Mouse (Mus musculus) testis, adult 2 months (tissue): ENCODE results near the gene Col18a1. TPM values are rescaled to one million over a fixed set of nuclear protein-coding genes. Genes with fewer than 3 reads are reported as not detected.

Experiments
- H3K27ac ChIP-seq: fragments of 200-500 bp; 2 replicates; pipeline ENCODE4 v1.5.1; 2012; ENCODE audit warnings: low read depth, low read length; ENCODE audit not compliant: control insufficient read depth, insufficient read depth
- H3K27me3 ChIP-seq: fragments of 200-500 bp; 2 replicates; pipeline ENCODE4 v1.6.1; 2012; ENCODE audit warnings: mild to moderate bottlenecking, low read length, moderate library complexity; ENCODE audit not compliant: control insufficient read depth, insufficient read depth
- H3K36me3 ChIP-seq: fragments of 200-500 bp; 2 replicates; pipeline ENCODE4 v1.6.1; 2012; ENCODE audit warnings: mild to moderate bottlenecking, low read length; ENCODE audit not compliant: control insufficient read depth, insufficient read depth
- H3K4me1 ChIP-seq: fragments of 200-500 bp; 2 replicates; pipeline ENCODE4 v1.6.1; 2012; ENCODE audit warnings: low read length; ENCODE audit not compliant: control insufficient read depth, insufficient read depth
- H3K4me3 ChIP-seq: fragments of 200-500 bp; 2 replicates; pipeline ENCODE4 v1.5.1; 2012; ENCODE audit warnings: low read depth, mild to moderate bottlenecking, low read length, moderate library complexity, mixed read lengths; ENCODE audit not compliant: control insufficient read depth
- CTCF ChIP-seq: fragments of 200-500 bp; IDR thresholded peaks from 2 replicates; pipeline ENCODE4 v1.5.1; 2012; ENCODE audit warnings: low read depth, mild to moderate bottlenecking, inconsistent platforms, low read length, moderate library complexity; ENCODE audit not compliant: control insufficient read depth, insufficient read depth, insufficient replicate concordance
- POLR2A ChIP-seq: fragments of 200-500 bp; IDR thresholded peaks from 2 replicates; pipeline ENCODE4 v1.6.1; 2012; ENCODE audit warnings: low read depth, mild to moderate bottlenecking, inconsistent platforms, low read length, moderate library complexity; ENCODE audit not compliant: control insufficient read depth
- polyA plus RNA-seq: library from polyadenylated mRNA; depleted of rRNA; stranded (reverse); fragments of >200 nt; gene quantifications from 2 replicates; pipeline ENCODE4 v1.2.3, GENCODE M21; 2012

Col18a1 gene
- polyA plus RNA-seq, 1 experiment, result 10.5 TPM

- no peaks in the 10 kb centered on the region; the same call in 1 of the 2 replicates for H3K4me1 ChIP-seq
- H3K27me3 ChIP-seq, result no peaks in the 10 kb centered on the region
- no peak overlapping the region for H3K4me3 ChIP-seq
- H3K36me3 ChIP-seq, result no peaks in the 10 kb centered on the region
- no peak overlapping the region for H3K27ac ChIP-seq
- TF ChIP-seq POLR2A (no peak), CTCF (no peak)
These were observed 104.9 kb downstream of the Col18a1 start for GRCm38 (mm10) chr10:77061426-77061825.

GRCm38 (mm10) chr10:77056768-77057167, 109.6 kb downstream of the Col18a1 start:
- H3K4me3 ChIP-seq, result no peak overlapping the region
- H3K27ac ChIP-seq, result no peak overlapping the region
- H3K27me3 ChIP-seq, result no peaks in the 10 kb centered on the region
- no peaks in the 10 kb centered on the region for H3K36me3 ChIP-seq
- H3K4me1 ChIP-seq, result no peaks in the 10 kb centered on the region
- no peak for TF ChIP-seq POLR2A
- no peak for TF ChIP-seq CTCF

- Histone ChIP-seq H3K27me3 (no peaks in the 10 kb centered on the region), H3K4me3 (no peak overlapping the region), H3K36me3 (no peaks in the 10 kb centered on the region), H3K27ac (no peak overlapping the region), H3K4me1 (no peaks in the 10 kb centered on the region)
- no peak for TF ChIP-seq POLR2A
- no peak for TF ChIP-seq CTCF
These were observed 117.7 kb downstream of the Col18a1 start for GRCm38 (mm10) chr10:77048606-77049005.

GRCm38 (mm10) chr10:77048196-77048595, 118.2 kb downstream of the Col18a1 start:
- TF ChIP-seq POLR2A, result no peak
- TF ChIP-seq CTCF, result no peak
- Histone ChIP-seq H3K27me3 (no peaks in the 10 kb centered on the region), H3K4me3 (no peak overlapping the region), H3K27ac (no peak overlapping the region), H3K36me3 (no peaks in the 10 kb centered on the region), H3K4me1 (no peaks in the 10 kb centered on the region)

GRCm38 (mm10) chr10:77038579-77039174, 127.7 kb downstream of the Col18a1 start:
- no peak for TF ChIP-seq POLR2A
- TF ChIP-seq CTCF, result no peak
- Histone ChIP-seq H3K4me1 (0 out of 2 replicates have a peak, but pooled peaks cover 3% of the 10 kb centered on the region), H3K36me3 (no peaks in the 10 kb centered on the region), H3K27me3 (no peaks in the 10 kb centered on the region), H3K4me3 (no peak overlapping the region), H3K27ac (no peak overlapping the region)

- H3K4me3 ChIP-seq, result no peak overlapping the region
- H3K27me3 ChIP-seq, result no peaks in the 10 kb centered on the region
- H3K27ac ChIP-seq, result no peak overlapping the region
- H3K36me3 ChIP-seq, result no peaks in the 10 kb centered on the region
- 0 out of 2 replicates have a peak, but pooled peaks cover 5% of the 10 kb centered on the region for H3K4me1 ChIP-seq
- TF ChIP-seq POLR2A (no peak), CTCF (no peak)
These were observed 130.9 kb downstream of the Col18a1 start for GRCm38 (mm10) chr10:77035487-77035886.

- Histone ChIP-seq H3K27ac (no peak overlapping the region), H3K4me1 (0 out of 2 replicates have a peak, but pooled peaks cover 5% of the 10 kb centered on the region), H3K36me3 (no peaks in the 10 kb centered on the region), H3K27me3 (no peaks in the 10 kb centered on the region), H3K4me3 (peak overlapping the region; percentile 69)
- TF ChIP-seq POLR2A (no peak), CTCF (no peak)
These were observed 132.9 kb downstream of the Col18a1 start for GRCm38 (mm10) chr10:77033323-77034025.
